15 mouse cellular contexts compared by ENCODE assay signal in the genomic region with DNA sequence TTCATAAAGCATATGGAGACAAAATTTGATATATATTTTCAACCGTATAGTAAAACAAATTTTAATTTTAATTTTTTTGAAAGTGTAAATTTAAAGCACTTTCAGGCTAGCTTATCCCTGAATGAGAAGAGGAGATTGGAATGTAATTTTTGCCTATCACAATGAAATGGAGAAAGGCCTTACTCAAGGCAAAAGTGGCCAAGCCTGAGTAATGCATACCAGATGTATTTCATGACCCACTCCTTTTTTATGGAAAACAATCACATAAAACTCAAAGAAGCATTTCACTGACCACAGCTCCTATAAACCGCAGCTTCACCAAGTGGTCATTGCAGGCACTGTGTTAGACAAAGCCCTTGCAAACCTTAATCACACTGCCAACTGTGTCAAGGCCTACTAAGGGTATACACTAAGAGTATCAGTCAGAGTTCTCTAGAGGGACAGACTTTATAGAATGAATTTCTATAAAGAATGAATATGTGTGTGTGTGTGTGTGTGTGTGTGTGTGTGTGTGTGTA. TPM values are rescaled to one million over a fixed set of nuclear protein-coding genes. Genes with fewer than 3 reads are reported as not detected.
"Had no signal": no experiment of that assay in that cellular context is flagged by ENCODE, and none has a peak within 500 bp of the region (broad histone marks: within the 10 kb centered on the region; RNA-seq: fewer than 3 reads in every experiment).

No protein-coding gene starts in this region.

- H3K9me3 ChIP-seq: liver, embryonic 13.5 days; lung, embryonic 15.5 days; midbrain, embryonic 13.5 days had no signal

- DNase-seq: kidney, adult 8-10 months; kidney, postnatal 25 days; layer of hippocampus, adult 9-11 months; layer of hippocampus, postnatal 36 days; liver; liver, embryonic 13.5 days; liver, postnatal 0 days; lung, postnatal 14 days; right cerebral cortex, adult 18-20 months; right cerebral cortex, postnatal 25 days; thymus, postnatal 4 days had no signal

- H3K27ac ChIP-seq: liver, embryonic 13.5 days; lung, embryonic 15.5 days; macrophage; midbrain, embryonic 13.5 days had no signal

- H3K4me3 ChIP-seq: liver, embryonic 13.5 days; lung, embryonic 15.5 days; midbrain, embryonic 13.5 days had no signal

- H3K4me1 ChIP-seq: liver, embryonic 13.5 days; lung, embryonic 15.5 days; midbrain, embryonic 13.5 days had no signal

- H3K9ac ChIP-seq: liver, embryonic 13.5 days; liver, postnatal 0 days; lung, embryonic 15.5 days; midbrain, embryonic 13.5 days had no signal

- H3K27me3 ChIP-seq: liver, embryonic 13.5 days; lung, embryonic 15.5 days; midbrain, embryonic 13.5 days had no signal

- H3K36me3 ChIP-seq: liver, embryonic 13.5 days; lung, embryonic 15.5 days; midbrain, embryonic 13.5 days had no signal

- ATAC-seq: liver, postnatal 0 days; midbrain, embryonic 13.5 days had no signal

- H3K4me2 ChIP-seq: liver, embryonic 13.5 days; lung, embryonic 15.5 days; midbrain, embryonic 13.5 days had no signal

RNA-seq across cellular contexts. Expression of a gene that starts 8.5 kb away (rescaled TPM):
- total RNA-seq: megakaryocyte-erythroid progenitor cell, adult 5-6 weeks had no signal
- polyA plus RNA-seq: liver, embryonic 13.5 days; liver, postnatal 0 days; macrophage had no signal
